Mouse (Mus musculus): ENCODE measurements around the gene Nxph1.

Gene Nxph1

DNA sequence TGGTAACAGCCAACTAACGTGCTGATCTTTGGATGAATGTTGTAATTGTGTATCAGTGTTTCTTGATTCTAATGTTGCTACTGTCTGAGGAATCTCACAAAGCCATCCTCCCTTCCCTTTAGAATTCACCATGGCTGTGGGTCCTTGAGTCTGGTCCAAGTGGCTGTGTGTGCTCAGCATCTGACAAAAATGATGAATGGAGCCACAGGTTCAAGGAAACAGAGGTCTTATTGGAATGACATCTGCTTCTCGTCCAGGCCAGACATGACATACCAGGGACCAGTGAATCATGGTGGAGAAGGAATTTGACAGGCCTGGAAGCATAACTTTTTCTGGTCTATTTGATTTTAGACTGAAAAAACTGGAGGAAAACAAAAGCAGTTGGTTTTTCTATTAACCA is 22.3 kb downstream of the Nxph1 start:
- DNase-seq (ENCODE audit: low spot score): no peak

DNA sequence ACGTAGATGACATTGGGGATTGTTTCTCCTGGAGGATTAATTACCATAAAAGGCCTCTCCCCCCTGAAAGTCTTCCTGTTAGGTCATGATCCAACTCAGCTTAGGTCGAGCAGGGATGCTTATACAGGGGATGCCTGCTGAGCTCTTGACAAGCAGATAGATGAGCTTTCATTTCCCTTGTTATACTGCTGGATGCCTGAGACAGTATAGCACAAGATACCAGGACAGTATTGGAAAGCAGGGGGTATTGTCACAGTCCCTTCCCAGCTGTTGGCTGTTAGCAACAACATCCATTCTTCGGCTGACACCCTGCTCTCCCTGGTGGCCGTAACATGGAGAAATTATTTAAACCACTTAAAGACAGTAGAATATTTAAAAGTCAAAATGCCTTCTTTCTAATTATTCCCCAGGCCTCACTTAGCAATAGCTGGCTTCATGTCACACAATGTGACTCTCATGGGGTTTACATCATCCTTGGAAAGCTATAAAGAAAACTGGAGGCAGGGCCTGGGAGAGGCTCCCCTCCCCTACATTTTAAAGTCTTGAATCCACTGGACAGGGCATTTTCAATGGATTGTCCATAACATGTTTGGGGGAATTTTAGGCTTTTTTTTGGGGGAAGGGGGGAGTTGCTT is 31.1 kb downstream of the Nxph1 start:
- DNase-seq (ENCODE audit: low spot score): no peak

DNA sequence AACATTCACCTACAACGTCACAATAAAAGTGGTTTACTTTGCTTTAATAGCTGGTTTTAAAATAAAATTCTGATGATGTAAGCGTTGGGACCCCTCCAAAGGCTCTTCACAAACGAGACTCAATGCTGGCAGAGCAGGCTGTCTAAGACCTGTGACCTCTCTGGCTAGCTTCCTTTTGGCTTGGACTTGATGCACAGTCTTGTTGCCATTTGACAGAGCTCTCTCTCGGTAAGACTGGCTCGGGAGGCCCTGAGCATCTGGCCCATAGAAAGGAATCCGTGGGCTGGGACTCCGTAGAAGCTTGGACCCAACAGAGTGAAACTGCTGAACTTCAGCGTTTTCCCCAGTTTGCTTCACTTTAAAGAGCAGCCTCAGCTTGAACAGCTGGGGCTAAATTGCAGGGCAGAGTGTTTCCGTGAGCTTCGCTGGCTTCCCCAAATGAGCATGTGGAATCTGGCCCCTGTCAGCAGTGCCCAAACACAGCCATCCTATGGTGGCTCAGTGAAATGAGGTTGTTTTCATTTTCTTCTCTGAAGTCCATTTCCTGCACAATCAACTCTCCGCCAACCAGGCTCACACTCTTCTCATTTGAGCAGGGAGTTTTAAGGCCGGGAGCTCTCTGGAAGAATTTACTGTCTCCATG is 48.2 kb downstream of the Nxph1 start:
- peak; percentile 51 for DNase-seq (ENCODE audit: low spot score)

DNA sequence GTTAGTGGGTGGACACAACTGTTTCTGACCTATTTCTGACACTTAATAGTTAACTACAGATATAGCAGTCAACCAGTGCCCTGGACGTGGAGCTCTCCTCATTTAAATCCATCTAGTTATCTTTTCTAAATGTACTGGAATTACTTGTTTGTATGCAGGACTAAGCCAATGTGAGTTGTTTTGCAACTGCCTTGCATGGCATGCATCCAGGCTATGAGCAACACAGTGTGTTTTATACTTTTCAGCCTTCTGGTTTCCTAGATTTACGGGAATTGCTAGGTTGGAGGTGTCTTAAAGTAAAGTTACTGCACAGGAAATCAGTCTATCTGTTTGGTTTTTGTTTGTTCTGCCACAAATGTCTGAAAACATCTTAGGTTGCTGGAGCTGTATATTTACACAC is 49.1 kb downstream of the Nxph1 start:
- DNase-seq (ENCODE audit: low spot score): peak; percentile 33

DNA sequence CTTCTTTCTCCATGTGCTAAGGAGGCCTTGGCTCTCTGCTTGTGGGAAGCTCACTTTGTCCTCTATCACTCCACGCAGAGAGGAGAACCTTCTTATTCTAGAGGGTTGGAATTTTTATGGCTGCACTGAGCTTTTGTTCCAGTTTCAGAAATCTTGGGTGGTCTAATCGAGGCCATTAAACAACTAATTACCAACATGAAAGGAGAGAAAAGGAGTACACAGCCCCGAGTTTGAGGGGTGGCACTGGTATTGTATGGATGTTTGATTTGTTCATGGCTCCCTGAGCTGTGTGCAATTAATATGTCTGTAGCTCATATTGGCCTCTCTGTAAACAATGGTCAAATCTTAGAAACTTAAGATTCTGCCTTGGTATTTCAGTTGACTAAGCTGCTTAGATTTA is 54.5 kb downstream of the Nxph1 start:
- no peak for DNase-seq (ENCODE audit: low spot score)

DNA sequence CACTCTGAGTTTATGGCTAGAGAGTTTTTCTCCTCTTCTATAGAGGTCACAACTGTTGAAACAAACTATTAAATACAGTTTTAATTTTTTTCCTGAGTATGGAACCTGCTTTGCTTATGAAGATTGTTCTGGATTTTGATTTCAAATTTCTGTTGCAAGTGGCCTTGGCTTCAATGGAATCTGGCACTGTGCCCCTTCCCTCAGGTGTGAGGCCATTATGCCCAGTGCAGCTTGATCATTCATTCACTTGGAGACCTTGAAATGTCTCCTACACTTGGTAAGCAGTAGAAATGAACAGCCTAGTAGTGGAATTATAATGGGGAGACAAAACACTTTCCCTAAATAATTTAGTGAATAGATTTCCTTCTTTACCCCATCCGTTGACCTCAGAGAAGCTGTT is 78.4 kb downstream of the Nxph1 start:
- no peak for DNase-seq (ENCODE audit: low spot score)

DNA sequence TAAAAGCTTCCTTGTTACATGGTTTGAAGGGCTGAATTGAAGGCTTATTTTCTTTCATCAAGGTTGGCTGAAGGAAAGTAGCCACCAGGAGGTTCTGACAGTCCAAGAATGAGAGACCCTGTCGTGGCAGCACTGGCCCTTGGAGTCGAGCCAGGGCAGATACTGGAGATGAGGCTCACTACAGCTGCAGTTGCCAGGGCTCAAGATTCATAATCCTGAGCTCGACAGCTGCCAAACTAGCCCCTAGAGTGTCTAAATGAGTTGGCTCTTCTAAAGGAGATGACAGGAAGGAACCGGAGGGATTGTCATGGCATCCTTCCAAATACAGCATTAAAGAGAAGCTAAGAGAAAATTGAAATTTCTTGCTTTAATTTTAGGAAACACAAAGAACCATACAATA is 78.9 kb downstream of the Nxph1 start:
- no peak for DNase-seq (ENCODE audit: low spot score)

DNA sequence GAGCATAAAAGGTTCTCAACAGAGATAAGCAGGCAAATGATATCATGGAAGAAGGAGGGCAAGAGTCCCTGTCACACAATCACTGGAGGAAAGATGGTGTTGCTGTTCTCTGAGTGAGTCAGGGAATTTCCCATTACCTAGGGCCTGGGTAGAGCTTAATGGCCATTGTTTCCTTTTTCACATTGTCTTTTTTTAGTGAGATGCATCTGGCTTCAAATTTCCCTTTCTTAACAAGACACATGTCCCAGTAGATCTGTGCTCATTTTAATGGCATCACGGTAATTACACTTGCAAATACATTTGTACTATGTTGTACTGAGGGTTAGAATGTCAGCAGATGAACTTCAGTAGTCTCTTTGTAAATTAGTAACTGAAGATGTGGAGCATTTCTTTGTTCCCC is 80.3 kb downstream of the Nxph1 start:
- DNase-seq (ENCODE audit: low spot score): no peak

DNA sequence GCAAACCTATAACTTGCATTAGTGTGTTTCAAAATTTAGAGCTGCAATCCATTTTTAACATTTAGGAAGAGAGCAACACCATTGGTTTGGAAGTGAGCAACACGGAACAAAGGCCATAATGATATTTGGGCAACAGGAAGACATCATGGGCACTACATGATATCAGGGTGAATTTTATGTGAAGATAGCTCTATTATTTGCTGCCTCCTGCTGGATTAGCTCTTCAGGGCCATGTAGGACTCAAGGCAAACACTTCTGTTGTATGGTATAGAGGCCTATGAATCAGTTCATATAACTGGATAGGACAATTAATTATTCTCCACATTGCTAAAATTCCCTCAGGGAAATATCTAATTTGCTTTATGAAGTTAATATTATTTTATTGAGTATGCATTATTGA is 91.1 kb downstream of the Nxph1 start:
- DNase-seq (ENCODE audit: low spot score): no peak

DNA sequence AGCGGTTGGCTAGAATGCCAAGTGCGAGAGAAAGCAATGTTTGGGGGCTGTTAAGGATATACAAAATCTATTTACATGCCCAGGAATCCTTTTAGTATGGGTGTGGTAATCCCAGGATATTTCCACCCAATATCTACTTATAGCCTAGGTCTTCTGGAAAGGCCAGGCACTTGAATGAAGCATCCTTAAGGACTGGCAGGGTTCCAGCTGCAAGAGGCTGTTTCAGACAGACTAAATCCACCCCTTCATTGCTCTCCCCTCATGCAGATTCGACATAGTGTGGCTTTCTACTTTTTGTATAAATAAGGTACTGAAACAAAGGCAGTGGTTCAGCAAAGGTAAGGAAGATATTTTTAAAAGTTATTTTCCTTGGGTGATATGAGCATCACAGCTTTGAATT is 92.8 kb downstream of the Nxph1 start:
- DNase-seq (ENCODE audit: low spot score): no peak

DNA sequence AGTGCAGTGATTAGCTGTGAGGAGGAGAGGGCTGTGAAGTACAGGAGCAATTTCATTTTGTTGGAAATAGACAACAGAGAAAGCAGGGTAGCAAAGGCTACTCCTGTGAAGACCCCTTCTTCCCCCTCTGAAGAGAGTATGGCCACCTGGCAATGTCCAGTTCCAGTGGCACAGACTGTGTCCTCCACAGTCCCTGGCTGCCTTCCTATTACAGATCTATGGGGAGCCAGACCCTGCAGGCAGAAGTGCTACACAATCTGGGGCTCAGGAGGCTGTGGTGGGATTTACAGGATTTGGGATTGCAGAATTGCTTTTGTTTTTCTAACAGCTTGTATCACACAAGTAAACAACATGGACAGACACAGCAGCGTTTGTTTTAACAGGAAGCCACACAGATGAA is 94.2 kb downstream of the Nxph1 start:
- DNase-seq (ENCODE audit: low spot score): no peak

DNA sequence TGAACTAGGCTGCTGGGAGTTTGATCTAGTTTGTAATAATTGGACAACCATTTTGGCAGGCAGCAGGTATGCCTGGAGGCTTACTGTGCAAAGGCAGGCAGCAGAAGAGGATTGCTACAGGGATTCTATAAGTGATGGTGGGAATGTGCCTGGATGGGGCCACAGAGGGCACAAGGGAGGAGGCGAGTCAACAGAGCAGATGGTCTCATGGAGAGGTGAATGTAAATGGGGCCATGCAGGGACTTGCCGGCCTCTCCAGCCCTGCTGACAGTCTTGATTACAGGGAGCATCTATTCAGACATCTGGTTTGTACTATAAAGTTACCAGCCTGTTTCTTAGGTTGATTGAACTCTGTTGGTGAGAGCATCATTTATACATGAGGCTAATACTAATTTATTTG is 98.6 kb downstream of the Nxph1 start:
- no peak for DNase-seq (ENCODE audit: low spot score)

DNA sequence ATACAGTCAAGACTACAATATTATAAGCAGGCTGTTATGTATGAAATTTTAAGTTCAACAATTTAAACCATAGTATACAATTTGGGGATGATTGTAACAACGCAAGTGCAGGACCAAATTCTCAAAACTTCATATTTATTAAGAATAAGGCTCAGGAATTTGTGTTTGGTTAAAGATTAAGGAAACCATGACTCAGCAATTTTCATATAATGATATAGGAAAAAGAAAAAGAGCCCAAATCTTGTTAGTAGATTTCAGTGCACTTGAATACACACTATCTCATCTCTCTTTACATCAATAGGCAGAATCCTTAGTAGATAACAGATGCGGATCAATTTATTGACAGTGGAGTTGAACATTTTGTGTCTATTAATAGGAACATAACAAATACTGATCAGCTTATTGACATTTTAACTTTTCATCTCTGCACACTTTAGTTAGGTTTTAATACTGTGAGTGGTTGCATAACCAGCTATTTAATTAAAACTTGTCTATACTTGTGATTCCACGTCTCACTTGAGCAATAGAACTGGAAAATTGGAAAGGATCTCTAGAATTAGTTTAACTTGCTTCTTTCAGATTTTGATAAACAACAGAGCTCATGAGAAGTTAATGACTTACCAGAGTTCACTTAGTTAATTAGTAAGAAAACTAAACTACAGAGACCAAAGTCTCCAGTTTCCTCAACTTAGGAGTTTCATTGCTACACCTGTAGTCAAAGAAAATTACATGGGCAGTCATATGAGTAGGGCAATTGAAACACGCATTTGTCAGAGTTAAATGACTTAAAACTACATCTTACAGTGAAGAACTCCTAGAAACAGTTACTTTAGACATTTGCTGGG is 113.3 kb downstream of the Nxph1 start:
- no peak for DNase-seq (ENCODE audit: low spot score)

DNA sequence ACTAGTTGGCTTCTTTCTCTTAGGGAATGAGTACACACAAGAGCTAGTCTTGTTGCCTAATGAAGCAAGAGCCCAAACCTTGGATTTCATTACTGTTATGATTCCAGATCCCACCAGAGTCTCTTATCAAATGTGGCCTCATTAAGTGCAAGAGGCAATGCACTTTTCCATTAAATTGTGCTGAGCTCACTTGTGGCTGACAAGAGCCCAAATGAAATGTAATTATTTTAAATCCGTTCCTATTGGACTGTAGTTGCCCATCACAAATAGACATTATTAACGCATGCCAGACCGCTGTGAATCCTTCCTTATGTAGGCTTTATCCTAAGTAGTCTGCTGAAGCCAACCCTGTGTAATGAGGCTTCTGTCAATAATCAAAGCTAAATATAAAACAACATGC is 118.2 kb downstream of the Nxph1 start:
- DNase-seq (ENCODE audit: low spot score): no peak

DNA sequence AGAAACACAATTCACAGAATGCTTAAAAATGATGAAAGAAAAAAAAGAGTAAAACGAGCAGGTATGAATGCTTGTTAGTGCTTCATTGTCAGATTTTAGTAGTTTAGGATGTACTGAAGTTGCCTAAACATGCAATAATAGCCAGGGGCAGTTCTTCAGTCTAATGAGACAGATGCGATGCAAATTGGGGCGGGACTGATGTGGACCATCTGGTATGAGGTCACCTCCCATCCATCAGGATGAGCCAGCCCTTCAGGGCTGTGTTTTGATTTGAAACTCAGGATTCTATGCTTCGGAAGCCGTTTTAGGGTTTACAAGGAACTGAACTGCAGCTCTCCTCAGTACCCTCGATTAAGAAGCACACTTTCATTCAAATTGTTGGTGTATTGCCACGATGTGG is 121.7 kb downstream of the Nxph1 start:
- DNase-seq (ENCODE audit: low spot score): no peak

DNA sequence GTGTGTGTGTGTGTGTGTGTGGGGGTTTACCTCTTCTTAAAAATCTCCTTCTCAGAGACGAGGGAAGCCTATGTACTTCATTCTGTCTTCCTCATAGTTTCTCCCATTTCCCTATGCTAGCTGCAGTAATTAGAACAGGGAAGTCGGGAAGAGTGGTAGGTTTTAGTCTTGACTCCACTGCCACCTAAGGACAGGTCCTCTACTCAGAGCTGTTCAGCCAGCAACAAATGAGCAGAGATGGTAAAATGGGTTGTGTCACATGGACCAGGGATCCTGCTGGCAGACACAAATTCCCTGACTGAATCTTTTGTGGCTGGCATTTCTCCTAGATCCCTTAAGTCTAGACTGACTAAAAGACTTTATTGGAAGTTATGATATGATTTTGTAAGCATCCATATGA is 128.2 kb downstream of the Nxph1 start:
- DNase-seq (ENCODE audit: low spot score): no peak

DNA sequence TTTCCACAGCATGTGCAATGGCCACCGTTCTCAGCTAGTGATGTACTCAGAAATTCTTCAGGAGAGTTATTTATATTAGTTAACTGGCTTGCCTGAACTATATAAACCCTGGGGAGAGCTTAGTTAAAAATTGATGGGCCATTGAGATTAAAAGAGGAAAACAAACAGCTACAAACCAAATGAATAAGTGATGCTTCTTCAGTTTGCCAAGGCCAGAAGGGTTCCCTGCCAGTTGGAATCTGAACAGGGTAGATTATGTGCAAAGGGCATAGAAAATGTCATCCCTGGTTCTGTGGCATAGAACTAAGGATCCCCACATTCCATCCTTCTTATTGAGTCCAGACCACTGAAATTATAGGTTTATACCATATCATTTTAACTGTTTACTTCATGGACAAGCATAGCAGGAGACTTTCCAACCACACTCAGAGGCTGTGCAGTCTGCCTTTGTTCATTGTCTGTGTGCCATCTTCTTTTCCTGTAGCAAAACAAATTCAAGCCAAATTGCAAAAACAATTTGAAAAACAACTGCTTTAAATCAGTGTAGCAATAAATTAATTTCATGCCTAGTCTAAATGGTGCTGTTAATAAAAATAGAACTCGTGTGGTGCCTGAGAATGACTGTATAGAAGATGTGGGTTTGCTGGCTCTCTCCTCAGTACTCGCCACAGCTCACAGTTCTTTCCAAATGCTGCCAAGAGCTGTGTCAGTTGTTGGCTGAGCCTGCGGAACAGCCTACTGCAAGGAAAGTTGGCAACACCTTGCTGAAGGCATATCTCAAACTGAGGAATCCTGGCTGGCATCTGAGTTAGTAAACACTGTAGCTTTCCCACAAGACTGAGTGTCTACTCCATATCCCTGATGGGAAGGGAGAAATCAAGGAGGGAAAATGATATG is 129.8 kb downstream of the Nxph1 start:
- DNase-seq (ENCODE audit: low spot score): peak; percentile 12

DNA sequence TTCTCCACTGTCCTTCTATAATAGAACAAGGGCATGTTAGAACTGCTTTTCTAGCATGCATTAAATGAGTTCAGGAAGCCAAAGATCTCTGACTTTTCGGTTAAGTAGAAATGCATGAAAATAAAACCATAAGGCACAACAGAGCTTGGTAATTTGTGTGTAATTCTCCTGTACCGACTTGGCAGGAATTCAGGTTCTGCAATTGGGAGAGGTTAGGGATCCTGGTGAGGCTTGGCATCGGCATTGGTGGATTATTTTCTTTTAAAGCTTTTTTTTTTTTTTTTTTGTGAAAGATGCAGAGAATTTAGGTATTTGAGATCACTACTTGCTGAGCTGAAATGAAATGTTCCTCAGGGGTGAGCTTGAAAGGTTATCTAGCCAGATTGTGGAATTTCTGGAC is 135.6 kb downstream of the Nxph1 start:
- DNase-seq (ENCODE audit: low spot score): no peak

DNA sequence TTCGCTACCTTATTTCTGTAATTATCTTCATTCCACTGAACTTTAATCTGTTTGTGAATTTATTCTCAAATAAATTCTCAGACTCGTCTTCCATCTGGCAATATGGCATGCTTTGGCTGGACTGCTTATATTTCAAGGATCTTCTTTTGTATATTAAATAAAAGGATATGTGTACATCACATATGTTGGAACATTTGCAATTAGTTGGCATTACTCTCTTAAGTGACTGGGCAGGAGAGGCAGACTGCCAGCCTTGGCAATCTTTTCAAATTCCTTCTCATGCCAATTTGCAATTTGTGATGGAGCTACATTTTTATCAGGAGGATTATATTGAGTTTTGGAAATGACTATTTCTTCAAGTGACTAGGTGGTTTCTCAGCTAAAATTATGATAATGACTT is 149.1 kb downstream of the Nxph1 start:
- DNase-seq (ENCODE audit: low spot score): no peak

DNA sequence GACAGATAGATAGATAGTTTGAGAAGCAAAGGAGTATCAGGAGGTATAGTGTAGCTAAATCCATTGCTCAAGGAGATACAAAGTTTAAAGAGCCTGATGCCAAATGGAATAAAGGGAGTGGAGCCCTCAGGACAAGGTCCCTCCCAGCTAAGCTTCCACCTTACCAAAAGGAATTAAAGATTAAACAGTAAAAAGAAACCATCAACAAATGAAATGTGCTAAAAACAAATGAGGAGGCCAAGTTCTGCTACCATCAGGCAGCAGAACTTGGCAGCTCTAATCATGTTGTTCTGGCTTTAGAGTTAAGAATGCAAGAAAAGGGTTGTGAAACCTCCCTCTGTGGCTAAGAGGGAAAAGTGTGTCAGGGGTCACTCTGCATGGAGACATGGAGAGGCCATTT is 159.1 kb downstream of the Nxph1 start:
- peak; percentile 53 for DNase-seq (ENCODE audit: low spot score)

DNA sequence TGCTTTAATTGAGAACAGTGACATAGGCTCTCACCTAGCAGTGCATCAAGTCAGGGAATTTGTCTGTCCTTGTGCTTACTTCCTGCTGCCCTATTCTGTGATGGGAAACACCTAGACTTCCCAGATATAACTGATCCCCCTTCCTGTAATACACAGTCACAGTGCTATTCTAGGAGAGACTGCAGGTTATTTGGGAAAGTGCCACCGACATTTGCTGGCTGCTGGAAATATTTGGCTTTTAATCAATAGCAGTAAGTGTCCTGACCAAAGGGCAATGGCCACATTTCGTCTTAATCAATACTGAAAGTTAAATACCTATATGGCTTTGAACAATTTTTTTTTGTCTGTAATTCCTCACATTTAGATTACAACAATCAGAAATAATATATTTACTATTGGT is 170.9 kb downstream of the Nxph1 start:
- DNase-seq (ENCODE audit: low spot score): no peak

DNA sequence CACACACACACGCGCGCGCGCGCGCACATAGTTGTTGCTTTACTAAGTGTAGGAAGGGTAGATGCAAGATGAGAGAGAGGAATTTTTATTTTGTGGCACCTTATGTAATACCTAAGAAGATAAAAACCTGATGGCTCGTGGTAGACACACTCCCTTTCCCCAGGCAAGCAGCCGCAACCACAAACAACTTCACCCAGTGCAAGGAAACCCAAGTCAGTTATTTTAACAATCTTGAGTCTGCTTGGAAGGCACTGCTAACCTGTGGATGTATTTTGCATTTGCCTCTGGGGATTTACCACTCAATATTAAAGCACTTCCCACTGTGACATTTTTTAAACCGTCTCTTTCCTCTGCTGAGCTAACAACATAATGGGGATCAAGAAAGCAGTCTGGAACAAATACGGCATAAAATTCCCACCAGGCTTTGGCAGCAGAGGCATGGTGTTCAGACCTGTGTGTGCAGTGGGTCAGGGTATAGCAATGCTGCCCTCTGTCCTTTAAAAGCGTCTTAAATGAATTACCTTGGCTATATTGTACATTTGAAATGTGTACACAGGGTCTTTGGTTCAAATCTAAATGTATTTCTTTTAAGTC is 176.2 kb downstream of the Nxph1 start:
- no peak for DNase-seq (ENCODE audit: low spot score)
